Mouse (Mus musculus): ENCODE data around the gene Fam98c.

- TF ChIP-seq CTCF (conservative IDR thresholded peaks at IDR 0.05 in 1 of 2, IDR thresholded peaks at IDR 0.05 in 1 of 2; ENCODE audit: low read depth in 2 of 2, low read length in 2 of 2) (no peak), GABPA (IDR thresholded peaks at IDR 0.05; ENCODE audit: insufficient replicate concordance, low read depth, low read length) (no peak), EP300 (IDR thresholded peaks at IDR 0.05; ENCODE audit: low read length) (peak; percentile 44), ETS1 (conservative IDR thresholded peaks at IDR 0.05; ENCODE audit: low read depth, low read length) (peak; percentile 86)
Observed at GRCm38 (mm10) chr7:29179323-29179722, 23.3 kb upstream of the Fam98c start.

Measured in CH12.LX (cell line).